Mouse (Mus musculus): ENCODE measurements at regions not wholly inside any gene's neighbourhood (a gene's known extent, or its start where the extent isn't known, plus 50 kb on each side); places are given as distances from the start of the nearest gene placed in this dataset.

DNA sequence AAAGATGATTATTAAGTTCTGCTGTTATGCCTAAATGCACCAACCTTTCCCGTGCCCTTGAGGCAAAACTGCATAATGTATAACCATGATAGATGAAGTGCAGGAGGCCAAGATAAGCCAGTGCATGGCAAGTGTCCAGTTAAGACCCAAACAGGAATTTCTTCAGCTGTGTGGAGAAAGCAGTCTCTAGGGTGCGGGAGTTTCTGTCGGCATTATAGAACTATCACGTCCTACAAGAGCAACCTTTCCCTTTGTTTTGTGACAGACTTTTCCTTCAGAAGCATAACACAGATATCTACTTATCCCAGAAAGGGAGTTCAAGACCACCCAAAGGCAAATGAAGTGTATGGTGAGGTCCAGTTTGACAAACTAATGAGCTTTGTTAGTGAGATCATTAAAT, 560.1 kb upstream of the Cdh18 start:
- DNase-seq, result no peak

- no peak for DNase-seq
These were observed 555.5 kb upstream of the Cdh18 start for GRCm38 (mm10) chr15:21993309-21993708.

GRCm38 (mm10) chr15:21995121-21995826, 553.5 kb upstream of the Cdh18 start:
- DNase-seq, result no peak

DNA sequence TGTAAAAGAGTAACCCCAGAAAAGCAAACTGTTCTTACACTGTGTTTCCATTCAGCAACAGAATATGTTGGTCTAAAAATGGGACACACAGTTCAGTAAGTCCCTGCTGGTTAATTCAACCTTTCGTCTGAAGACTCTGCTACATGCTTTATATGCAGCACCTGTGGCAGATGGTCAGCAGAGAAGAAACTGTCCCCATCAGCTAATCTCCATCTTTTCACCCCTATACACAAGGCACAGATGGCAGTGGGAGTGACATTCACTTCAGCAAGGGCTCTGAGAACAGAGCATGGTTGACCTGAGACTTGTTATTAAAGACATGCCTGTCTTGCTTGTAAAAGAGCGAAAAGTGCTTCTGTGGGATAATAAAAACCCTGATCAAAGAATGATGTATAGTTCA, 528.8 kb upstream of the Cdh18 start:
- peak; percentile 58 for DNase-seq

DNA sequence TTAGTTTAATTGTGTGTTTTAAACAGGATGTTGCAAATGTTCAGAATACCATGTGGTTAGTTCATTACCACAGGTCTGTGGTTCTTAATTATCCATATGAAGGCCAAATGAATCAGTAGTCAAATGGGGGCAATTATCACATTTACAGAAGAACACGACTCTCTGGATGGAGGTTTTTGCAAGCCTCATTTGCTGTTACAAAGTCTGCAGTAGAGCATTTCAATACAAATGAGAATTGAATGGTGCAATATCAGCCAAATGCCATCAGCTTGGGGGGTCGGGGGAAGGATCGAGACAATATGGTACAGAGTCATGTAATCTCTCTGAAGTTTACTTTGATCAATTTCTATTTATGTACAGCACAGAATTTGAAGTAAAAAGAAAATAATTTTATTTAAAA, 518.6 kb upstream of the Cdh18 start:
- no peak for DNase-seq

DNA sequence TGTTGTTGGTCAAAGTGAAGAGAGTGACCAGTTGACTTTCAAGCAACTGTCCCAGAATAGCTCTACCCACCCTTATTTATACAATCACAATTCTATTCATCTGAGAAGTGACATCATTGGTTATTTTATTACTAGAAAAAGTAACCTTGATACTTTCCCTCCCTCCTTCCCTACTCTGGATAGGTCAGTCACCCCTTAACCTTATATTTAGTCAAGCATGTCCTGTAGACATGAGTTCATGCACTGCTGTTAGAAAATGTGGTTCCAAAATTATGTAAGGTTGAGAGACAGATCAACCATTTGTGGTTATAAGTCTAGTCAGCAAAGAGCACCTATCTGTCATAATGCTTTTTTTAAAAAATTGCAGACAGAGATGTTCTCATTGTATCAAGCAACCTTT, 502.4 kb upstream of the Cdh18 start:
- no peak for DNase-seq

DNA sequence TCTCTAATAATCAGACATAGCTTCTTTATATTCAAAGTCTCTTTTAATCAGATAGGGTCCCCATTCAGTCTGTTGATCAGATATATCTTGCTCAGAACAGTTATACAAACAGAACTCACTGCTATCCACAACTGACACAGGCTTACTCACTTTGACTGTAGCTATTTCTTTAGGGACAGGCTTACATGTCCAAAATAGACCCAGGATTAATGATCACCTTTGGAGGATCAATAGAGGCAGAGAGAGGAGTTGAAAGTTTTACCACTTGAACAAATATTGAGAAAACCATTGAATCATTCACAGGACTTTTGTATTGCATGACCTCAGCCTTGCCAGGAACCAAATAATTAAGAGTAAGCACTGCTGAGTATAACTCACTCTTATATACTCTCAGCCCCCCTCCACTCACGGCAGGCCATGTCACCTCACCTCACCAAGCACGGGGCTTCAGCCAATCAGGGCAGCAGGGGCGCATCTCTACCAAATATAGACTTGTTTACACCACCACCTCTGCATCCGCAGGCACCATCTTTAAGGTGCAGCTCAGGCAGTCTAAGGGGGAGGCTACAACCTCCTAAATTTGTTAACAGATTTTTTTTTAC, 501.8 kb upstream of the Cdh18 start:
- no peak for DNase-seq

- no peak for DNase-seq
These were observed 462.0 kb upstream of the Cdh18 start for GRCm38 (mm10) chr15:22086856-22087255.

DNA sequence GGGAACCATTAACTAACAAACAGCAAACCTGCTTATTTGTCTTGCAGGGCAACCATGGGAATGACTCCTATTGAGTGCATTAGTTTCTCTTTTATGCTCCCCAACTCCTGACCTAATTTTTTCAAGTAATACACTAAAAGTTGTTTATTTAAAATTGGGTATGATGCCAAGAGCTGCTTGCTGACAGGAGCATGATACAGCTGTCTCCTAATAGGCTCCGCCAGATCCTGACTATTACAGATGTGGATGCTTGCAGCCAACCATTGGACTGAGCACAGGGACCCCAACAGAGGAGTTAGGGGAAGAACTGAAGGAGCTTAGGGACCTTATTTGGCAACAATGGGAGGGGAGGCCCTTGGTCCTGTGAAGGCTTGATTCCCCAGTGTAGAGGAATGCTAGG, 427.1 kb upstream of the Cdh18 start:
- no peak for DNase-seq

- no peak for DNase-seq
These were observed 396.8 kb upstream of the Cdh18 start for GRCm38 (mm10) chr15:22151894-22152494.

- DNase-seq, result no peak
These were observed 396.1 kb upstream of the Cdh18 start for GRCm38 (mm10) chr15:22152678-22153077.

DNA sequence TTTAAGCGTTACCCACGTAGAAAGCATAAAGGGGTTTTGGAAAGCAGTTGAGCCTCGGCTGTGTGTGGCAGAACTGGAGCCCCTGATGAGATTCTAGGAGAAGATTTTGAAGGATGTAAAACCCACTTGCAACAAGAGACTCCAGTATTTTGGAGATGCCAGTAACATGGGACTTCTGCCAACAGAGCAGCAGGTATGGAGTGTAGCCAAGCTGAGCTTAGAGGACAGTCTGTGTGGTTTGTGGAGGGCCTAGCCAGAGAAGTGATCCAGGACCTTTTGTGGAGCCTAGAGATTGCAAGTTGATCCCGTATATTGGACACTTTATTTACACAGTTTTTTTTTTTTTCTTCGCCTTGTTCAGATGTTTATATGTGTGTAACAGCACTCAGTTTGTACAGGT, 378.5 kb upstream of the Cdh18 start:
- peak; percentile 91 for DNase-seq

- no peak for DNase-seq
These were observed 339.8 kb upstream of the Cdh18 start for GRCm38 (mm10) chr15:22208991-22209390.

DNA sequence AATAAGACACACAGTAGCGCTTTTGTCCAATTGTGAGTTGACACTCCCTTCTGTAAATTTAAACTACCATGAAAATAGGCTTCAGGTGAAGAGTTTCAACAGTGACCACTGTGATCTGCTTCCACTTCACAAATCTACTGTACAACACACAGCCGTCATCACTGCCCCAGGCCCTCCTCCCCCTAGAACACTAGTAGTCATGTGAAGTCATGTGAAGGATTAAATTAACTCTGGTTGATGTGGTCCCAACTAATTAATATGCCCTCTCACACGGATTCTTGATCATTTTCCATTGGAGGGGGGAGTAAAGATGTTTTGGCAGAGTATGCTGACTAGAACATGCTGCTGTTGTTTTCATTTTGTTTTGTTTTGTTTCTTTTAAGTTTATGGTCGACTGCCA, 316.2 kb upstream of the Cdh18 start:
- DNase-seq, result no peak

DNA sequence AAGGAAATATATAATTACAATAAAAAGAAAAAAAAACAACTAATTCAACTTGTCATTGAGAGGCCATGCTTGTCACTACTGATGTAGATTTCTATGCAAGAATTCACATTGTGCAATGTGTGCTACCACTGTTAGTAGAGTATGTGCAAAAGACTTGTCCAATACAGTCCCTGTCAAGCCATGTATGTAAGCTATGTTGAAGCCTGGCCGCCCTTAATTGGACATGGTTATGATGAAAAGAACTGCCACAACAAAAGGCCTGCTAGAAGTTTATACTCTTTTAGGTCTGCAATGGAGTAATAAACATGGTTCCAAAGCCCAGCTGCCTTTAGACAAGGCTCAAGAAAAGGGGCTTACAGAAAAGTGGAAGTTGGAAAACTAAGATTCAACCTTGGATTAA, 267.9 kb upstream of the Cdh18 start:
- DNase-seq, result no peak

GRCm38 (mm10) chr15:22311016-22311415, 237.8 kb upstream of the Cdh18 start:
- DNase-seq, result no peak

DNA sequence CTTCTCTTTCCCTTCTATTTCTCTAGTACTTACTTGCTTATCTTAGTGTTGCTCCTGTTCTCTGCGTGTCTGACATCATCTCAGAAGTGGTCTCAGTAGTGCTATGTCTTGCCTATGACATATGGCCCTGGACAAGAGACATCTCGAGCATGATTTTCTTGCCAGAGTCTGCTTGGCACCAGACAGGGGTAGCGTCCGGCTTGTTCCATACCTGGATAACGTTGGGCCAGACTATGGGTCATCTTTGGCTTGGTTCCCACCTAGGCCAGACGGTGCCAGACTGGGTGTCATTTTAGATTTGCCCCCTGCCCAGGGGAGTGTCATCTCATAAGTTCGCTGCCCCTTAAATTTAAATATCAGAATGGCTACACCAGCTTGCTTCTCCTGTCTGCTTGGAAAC, 229.8 kb upstream of the Cdh18 start:
- peak; percentile 30 for DNase-seq

GRCm38 (mm10) chr15:22338941-22339340, 209.9 kb upstream of the Cdh18 start:
- DNase-seq, result no peak

- no peak for DNase-seq
These were observed 204.5 kb upstream of the Cdh18 start for GRCm38 (mm10) chr15:22344321-22344720.

DNA sequence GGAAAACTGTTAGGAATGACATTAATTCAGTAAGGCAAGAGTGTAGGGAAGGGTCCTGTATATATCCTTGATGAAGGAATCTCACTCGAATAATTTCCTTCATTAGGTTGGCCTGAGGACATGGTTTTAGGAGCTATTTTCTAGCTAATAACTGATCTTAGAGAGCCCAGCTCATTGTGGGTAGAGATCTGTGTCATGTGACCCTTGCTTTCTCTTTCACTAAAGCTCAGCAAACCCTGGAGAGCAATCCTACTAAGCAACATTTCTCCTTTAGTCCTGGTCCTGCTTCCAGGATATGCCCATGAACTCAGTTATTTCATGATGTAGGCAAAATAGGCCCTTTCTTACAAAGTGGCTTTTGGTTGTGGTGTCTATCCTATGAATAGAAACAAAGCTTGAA, 197.3 kb upstream of the Cdh18 start:
- DNase-seq, result no peak
